Mouse (Mus musculus) cerebellum, adult 2 months (tissue): ENCODE measurements around the gene Ift57. TPM values are rescaled to one million over a fixed set of nuclear protein-coding genes. Genes with fewer than 3 reads are reported as not detected.

Experiments
- DNase-seq, 2 experiments: peaks; one replicate each; pipeline ENCODE4 v3.0.0; 2021
- H3K27ac ChIP-seq: fragments of 200-500 bp; 2 replicates; pipeline ENCODE4 v1.5.1; 2012; ENCODE audit warnings: low read length, control low read depth, inconsistent platforms; ENCODE audit not compliant: insufficient read depth
- H3K27me3 ChIP-seq: fragments of 200-500 bp; 2 replicates; pipeline ENCODE4 v1.6.1; 2012; ENCODE audit warnings: inconsistent platforms, mild to moderate bottlenecking, low read length, moderate library complexity; ENCODE audit not compliant: control insufficient read depth, insufficient read depth
- H3K4me1 ChIP-seq: fragments of 200-500 bp; 2 replicates; pipeline ENCODE4 v1.6.1; 2011; ENCODE audit warnings: low read length; ENCODE audit not compliant: control insufficient read depth, insufficient read depth
- H3K4me3 ChIP-seq: fragments of 200-500 bp; replicated peaks from 2 replicates; pipeline ENCODE3; 2011; ENCODE audit warnings: mild to moderate bottlenecking, low read depth, low read length, control low read depth; ENCODE audit not compliant: insufficient read depth
- CTCF ChIP-seq: fragments of 200-500 bp; IDR thresholded peaks from 2 replicates; pipeline ENCODE4 v1.5.1; 2011; ENCODE audit warnings: low read depth, mild to moderate bottlenecking, control low read depth, low read length, moderate library complexity, borderline replicate concordance; ENCODE audit not compliant: insufficient read depth
- POLR2A ChIP-seq: fragments of 200-500 bp; IDR thresholded peaks from 2 replicates; pipeline ENCODE4 v1.6.1; 2011; ENCODE audit warnings: low read length, control low read depth, borderline replicate concordance; ENCODE audit not compliant: insufficient read depth
- WGBS: fragments of 180-500 bp; shearing (Covaris S2); methylation state at CpG from one replicate; pipeline ENCODE4 v1.1.7; 2018; 5-methylcytosine and 5-hydroxymethylcytosine counted together
- polyA plus RNA-seq: library from polyadenylated mRNA; depleted of rRNA; stranded (reverse); fragments of >200 nt; gene quantifications from 2 replicates; pipeline ENCODE4 v1.2.3, GENCODE M21; 2012; rRNA removed

The Ift57 gene
- polyA plus RNA-seq, 1 experiment = 39.0 TPM

DNA sequence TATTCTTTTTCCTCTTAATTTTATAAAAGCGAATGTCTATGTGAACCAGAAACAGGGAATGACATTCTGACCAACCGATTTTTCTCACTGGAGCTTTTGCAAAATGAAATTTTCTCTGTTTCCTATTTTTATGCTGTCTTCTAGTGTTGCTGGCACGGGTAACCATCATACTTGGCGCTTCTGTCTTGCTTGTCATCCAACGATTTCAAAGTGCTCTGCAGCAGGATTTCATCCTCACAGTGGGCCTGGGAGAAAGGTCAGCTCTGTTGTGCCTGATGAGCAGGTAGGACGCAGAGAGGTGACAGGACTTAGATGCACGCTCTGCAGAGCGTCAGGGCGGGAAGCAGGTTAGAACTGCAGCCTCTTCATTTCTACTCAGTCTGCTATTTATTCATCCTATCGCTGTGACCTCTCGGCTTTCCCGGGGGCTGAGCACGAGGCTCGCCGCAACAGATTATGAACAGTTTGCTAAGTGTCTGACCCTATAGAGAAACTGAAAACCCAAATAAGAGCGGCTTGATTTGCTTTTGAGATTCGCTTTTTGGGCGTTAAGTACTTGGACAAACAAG, 108.9 kb downstream of the Ift57 start:
- 57% methylated on average over 18 of the region's 18 CpGs for WGBS
- Histone ChIP-seq H3K4me3 (no peak overlapping the region), H3K27me3 (no peaks in the 10 kb centered on the region), H3K4me1 (peaks cover 4% of the 10 kb centered on the region; the same call in 1 of the 2 replicates), H3K27ac (no peak overlapping the region)
- TF ChIP-seq POLR2A = no peak
- peak; percentile 38 to 62 for DNase-seq

DNA sequence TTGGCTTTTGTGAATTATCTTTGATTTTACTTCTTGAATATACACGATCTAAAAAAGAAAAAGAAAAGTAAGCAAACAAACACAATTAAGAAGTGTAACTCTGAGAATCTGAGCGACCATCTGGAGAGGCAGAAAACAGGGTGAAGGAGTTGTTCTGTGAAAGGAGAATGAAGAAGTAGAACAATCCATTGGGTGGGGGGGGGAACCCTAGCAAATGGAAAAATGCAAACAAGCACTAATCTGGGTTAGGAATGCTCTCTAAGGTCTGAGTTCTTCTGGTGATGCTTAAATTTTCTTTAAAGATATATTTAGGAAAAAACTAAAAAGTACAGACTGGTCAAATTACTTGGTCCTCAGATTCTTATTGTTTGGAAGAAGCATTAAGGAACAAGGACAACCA, 112.9 kb downstream of the Ift57 start:
- no peak overlapping the region for H3K4me3 ChIP-seq
- H3K27ac ChIP-seq = no peak overlapping the region
- H3K4me1 ChIP-seq = peaks cover 4% of the 10 kb centered on the region; the same call in 1 of the 2 replicates
- WGBS = 89% methylated on average over 2 of the region's 2 CpGs
- no peak for TF ChIP-seq CTCF
- no peak for TF ChIP-seq POLR2A
- DNase-seq = no peak
- no peaks in the 10 kb centered on the region for H3K27me3 ChIP-seq

DNA sequence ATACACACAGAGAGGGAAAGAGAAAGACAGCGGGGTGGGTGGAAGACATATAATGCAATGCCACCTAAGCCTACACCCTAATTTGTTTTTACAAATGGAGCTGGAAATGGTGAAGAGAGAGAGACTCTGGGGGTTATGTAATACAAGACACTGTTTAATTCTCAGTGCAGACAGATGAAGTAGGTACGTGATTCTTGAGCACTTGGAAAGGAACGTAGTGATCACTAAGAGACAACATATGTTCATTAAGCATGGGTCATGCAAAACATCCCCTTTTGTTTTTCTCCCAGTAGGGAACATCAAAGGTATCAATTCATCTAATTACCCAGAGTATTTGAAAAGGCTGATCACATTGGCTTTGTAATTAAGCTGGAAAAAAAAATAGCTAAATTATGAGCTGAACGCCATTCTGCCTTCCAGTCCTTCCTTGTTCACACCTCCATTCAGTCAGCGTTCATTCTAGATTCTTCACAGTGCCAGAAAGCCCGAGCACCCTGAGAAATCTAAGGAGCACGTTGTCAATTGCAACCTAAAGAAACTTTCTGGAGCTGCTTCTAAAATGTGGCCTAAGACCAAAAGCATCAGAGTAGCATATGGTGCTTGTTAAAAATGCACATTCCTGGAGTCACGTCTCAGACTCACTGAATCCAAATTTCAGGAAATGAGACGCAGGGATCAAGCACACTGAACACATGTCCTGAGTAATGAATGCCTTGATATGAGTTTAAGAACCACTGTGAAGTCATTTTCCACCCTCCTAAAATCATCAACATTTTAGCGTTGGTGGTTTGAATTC, 114.0 kb downstream of the Ift57 start:
- TF ChIP-seq CTCF = no peak
- TF ChIP-seq POLR2A = no peak
- no peak overlapping the region for H3K27ac ChIP-seq
- no peaks in the 10 kb centered on the region for H3K27me3 ChIP-seq
- no peak overlapping the region for H3K4me3 ChIP-seq
- 30% methylated on average over 10 of the region's 10 CpGs for WGBS
- DNase-seq = peak in 1 of 2 experiments; percentile 63
- H3K4me1 ChIP-seq = peaks cover 2% of the 10 kb centered on the region; the same call in 1 of the 2 replicates

DNA sequence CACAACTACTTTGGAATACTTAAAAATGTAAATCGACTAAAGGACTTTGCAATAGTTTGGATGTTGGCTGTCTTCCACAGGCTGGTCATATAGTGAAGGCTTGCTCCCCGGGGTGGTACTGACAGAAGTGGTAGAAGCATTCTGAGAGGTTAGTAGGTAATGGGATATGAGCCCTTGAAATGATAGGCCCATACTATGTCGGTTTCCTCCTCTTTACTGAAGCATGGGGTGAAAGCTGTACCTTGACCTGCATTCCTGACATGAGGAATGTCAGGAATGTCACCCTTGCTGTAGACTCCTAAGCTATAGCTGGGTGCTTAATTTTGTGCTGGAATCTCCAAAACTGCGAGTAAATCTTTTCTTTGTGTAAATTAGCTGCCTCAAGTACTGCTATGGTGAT, 115.4 kb downstream of the Ift57 start:
- WGBS = 83% methylated on average over 4 of the region's 4 CpGs
- Histone ChIP-seq H3K27ac (no peak overlapping the region), H3K4me3 (no peak overlapping the region), H3K4me1 (no peaks in the 10 kb centered on the region), H3K27me3 (no peaks in the 10 kb centered on the region)
- DNase-seq = no peak
- TF ChIP-seq CTCF = no peak
- no peak for TF ChIP-seq POLR2A

Other genes with a start within 250 kb of the Ift57 start
- 123 and 133 TPM in 2 replicates for gene Cd47, start 101.3 kb downstream of the Ift57 start, polyA plus RNA-seq